Mouse (Mus musculus): ENCODE measurements at regions not wholly inside any gene's neighbourhood (a gene's known extent, or its start where the extent isn't known, plus 50 kb on each side); places are given as distances from the start of the nearest gene placed in this dataset.
"Not testable (repeated sequence)": the region's sequence is repeated elsewhere in the genome, so short reads cannot be mapped to it uniquely, and the experiment has no call there.

- no peak for DNase-seq (ENCODE audit: low read depth)
Measured at GRCm38 (mm10) chr16:57923447-57924129, 169.1 kb upstream of the Col8a1 start.

GRCm38 (mm10) chr16:57924130-57924495 is 169.6 kb upstream of the Col8a1 start:
- DNase-seq (ENCODE audit: low read depth), result no peak

GRCm38 (mm10) chr16:57927816-57928215 is 173.3 kb upstream of the Col8a1 start:
- peak; percentile 65 for DNase-seq (ENCODE audit: low read depth)

- DNase-seq (ENCODE audit: low read depth), result peak; percentile 75
Measured at GRCm38 (mm10) chr16:57928301-57928700, 173.8 kb upstream of the Col8a1 start.

- peak; percentile 73 for DNase-seq (ENCODE audit: low read depth)
Measured at GRCm38 (mm10) chr16:57929151-57929764, 174.7 kb upstream of the Col8a1 start.

- no peak for DNase-seq (ENCODE audit: low read depth)
Measured at GRCm38 (mm10) chr16:57945404-57945803, 190.9 kb upstream of the Col8a1 start.

- no peak for DNase-seq (ENCODE audit: low read depth)
Measured at GRCm38 (mm10) chr16:57947309-57947708, 192.8 kb upstream of the Col8a1 start.

- DNase-seq (ENCODE audit: low read depth), result no peak
Measured at GRCm38 (mm10) chr16:57949680-57950079, 195.1 kb upstream of the Col8a1 start.

GRCm38 (mm10) chr16:57970956-57971355 is 216.4 kb upstream of the Col8a1 start:
- DNase-seq (ENCODE audit: low read depth), result no peak

GRCm38 (mm10) chr16:57984111-57984510 is 229.6 kb upstream of the Col8a1 start:
- peak; percentile 53 for DNase-seq (ENCODE audit: low read depth)

GRCm38 (mm10) chr16:58005740-58006139 is 251.2 kb upstream of the Col8a1 start:
- no peak for DNase-seq (ENCODE audit: low read depth)

GRCm38 (mm10) chr16:58013557-58013956 is 259.0 kb upstream of the Col8a1 start:
- DNase-seq (ENCODE audit: low read depth), result no peak

GRCm38 (mm10) chr16:58027525-58027924 is 273.0 kb upstream of the Col8a1 start:
- DNase-seq (ENCODE audit: low read depth), result no peak

- not testable (repeated sequence) for DNase-seq (ENCODE audit: low read depth)
Measured at GRCm38 (mm10) chr16:58028541-58028940, 274.0 kb upstream of the Col8a1 start.

GRCm38 (mm10) chr16:58029674-58030073 is 275.1 kb upstream of the Col8a1 start:
- no peak for DNase-seq (ENCODE audit: low read depth)

- no peak for DNase-seq (ENCODE audit: low read depth)
Measured at GRCm38 (mm10) chr16:58068654-58069271, 314.2 kb upstream of the Col8a1 start.

- no peak for DNase-seq (ENCODE audit: low read depth)
Measured at GRCm38 (mm10) chr16:58072441-58072840, 317.9 kb upstream of the Col8a1 start.

GRCm38 (mm10) chr16:58100351-58100750 is 307.9 kb upstream of the Dcbld2 start:
- DNase-seq (ENCODE audit: low read depth), result no peak

GRCm38 (mm10) chr16:58110452-58110851 is 297.8 kb upstream of the Dcbld2 start:
- DNase-seq (ENCODE audit: low read depth), result no peak

- DNase-seq (ENCODE audit: low read depth), result peak; percentile 36
Measured at GRCm38 (mm10) chr16:58126086-58126485, 282.2 kb upstream of the Dcbld2 start.

- peak; percentile 51 for DNase-seq (ENCODE audit: low read depth)
Measured at GRCm38 (mm10) chr16:58136144-58136905, 271.9 kb upstream of the Dcbld2 start.

GRCm38 (mm10) chr16:58136979-58137378 is 271.3 kb upstream of the Dcbld2 start:
- DNase-seq (ENCODE audit: low read depth), result no peak
